Mouse (Mus musculus) left cerebral cortex, adult 2 months (tissue): ENCODE data around the gene Por. TPM values are rescaled to one million over a fixed set of nuclear protein-coding genes. Genes with fewer than 3 reads are reported as not detected.
A peak's percentile ranks its signal among the peaks of the same experiment; 100 is the strongest.

Source experiments
- DNase-seq, 2 experiments: peaks; one replicate each; pipeline ENCODE4 v3.0.0; 2021 to 2022; ENCODE audit warnings: low spot score in 2 of 2, mixed read lengths in 1 of 2; ENCODE audit errors: extremely low spot score in 1 of 2
- H3K27ac ChIP-seq: fragments of 200-600 bp; 2 replicates; pipeline ENCODE4 v1.8.1; 2022
- H3K4me3 ChIP-seq: fragments of 200-600 bp; 2 replicates; pipeline ENCODE4 v1.8.1; 2022
- CTCF ChIP-seq: fragments of 200-600 bp; IDR thresholded peaks from 2 replicates; pipeline ENCODE4 v1.8.1; 2022; ENCODE audit warnings: antibody characterized with exemption, mild to moderate bottlenecking, moderate library complexity
- intact Hi-C: fragments of 180-260 bp; cut with DNase I; formaldehyde crosslinking; loops from one replicate; pipeline ENCODE4 v1.15.1; 2025
- long read RNA-seq, 2 experiments: library from polyadenylated mRNA; stranded (forward); transcript quantifications; one replicate each; pipeline ENCODE4 v2.0.0; 2021; ENCODE audit warnings: borderline mapping rate in 2 of 2
- total RNA-seq, 2 experiments: library from RNA; stranded (reverse); gene quantifications; 2 replicates each; pipeline ENCODE4 v1.2.3; 2021

Gene Por
- 10 to 100 TPM; 86.0 to 93.6 TPM for total RNA-seq
- long read RNA-seq, experiment 1, transcript Por-201 (16 exons, 2,636 nt), result major isoform, 49 of 72 reads
- long read RNA-seq, experiment 1, partial matches to known transcripts, result 8 of 72 reads
- long read RNA-seq, experiment 1, other reads (novel, unspliced or antisense), result 15 of 72 reads
- long read RNA-seq, experiment 2, transcript Por-201 (16 exons, 2,636 nt), result major isoform, 44 of 61 reads
- long read RNA-seq, experiment 2, partial matches to known transcripts, result 5 of 61 reads
- long read RNA-seq, experiment 2, other reads (novel, unspliced or antisense), result 12 of 61 reads

DNA sequence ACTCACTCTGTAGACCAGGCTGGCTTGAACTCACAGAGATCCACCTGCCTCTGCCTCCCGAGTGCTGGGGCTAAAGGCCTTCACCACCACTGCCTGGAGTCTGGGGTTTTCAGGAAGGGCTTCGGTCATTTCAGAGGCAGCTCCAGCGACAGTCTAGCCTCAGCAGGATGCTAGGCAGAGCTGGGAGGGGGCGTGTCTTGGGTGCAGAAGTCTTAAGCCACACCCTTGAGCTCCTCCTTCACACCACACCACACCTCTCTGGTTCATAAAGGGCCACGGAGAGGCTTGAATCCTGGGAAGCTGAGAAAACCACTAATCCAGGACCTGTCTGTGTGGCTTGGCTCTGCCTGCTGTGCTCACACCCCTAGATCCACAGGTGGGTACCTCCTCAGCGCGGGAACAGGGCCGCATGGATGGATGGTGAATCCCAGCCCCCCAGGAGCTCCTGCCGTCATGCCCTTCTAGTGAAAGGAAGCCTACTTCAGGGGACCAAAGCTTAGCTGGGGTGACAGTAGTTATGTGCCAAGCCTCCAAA is at the start of gene Por:
TSS of gene Por (plus strand) at position 293 of the 535 bp plus-strand sequence.
- Histone ChIP-seq H3K4me3 (no peak within 1 kb of the TSS), H3K27ac (no peak within 1 kb of the TSS)
- no peak for DNase-seq
- TF ChIP-seq CTCF, result no peak
- intact Hi-C loops, result no loop called here

GRCm38 (mm10) chr5:135620526-135620925 is 49.3 kb upstream of the Por start:
- Histone ChIP-seq H3K4me3 (no peak overlapping the region), H3K27ac (no peak overlapping the region)
- TF ChIP-seq CTCF, result no peak
- DNase-seq, result no peak
- intact Hi-C loops, result no loop called here

GRCm38 (mm10) chr5:135621725-135622124 is 48.1 kb upstream of the Por start:
- no peak for TF ChIP-seq CTCF
- intact Hi-C loops, result no loop called here
- no peak overlapping the region for H3K27ac ChIP-seq
- no peak for DNase-seq
- H3K4me3 ChIP-seq, result no peak overlapping the region

- intact Hi-C loops, result no loop called here
- H3K27ac ChIP-seq, result no peak overlapping the region
- TF ChIP-seq CTCF, result no peak
Observed at GRCm38 (mm10) chr5:135623006-135623563, 46.7 kb upstream of the Por start.

DNA sequence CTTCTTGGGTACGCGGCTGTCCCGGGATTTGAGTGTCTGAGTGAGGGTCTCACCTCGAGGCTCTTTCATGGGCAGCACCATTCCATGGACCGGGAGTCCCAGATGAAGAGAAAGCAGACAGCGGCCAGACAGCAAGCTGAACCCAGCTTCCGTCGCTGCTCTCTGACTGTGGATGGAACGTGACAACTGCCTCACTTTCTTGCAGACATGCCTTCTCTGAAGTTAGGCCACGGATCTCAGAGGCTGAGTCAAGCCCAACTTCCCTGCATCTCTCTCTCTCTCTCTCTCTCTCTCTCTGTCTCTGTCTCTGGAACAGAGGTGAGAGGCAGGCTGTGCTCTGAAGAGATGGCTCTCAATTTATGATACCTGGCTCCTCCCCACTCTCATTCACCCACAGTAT is 40.9 kb upstream of the Por start:
- intact Hi-C loops, result no loop called here
- DNase-seq, result no peak
- H3K27ac ChIP-seq, result no peak overlapping the region
- H3K4me3 ChIP-seq, result no peak overlapping the region
- no peak for TF ChIP-seq CTCF

More at GRCm38 (mm10) chr5:135623006-135623563, 46.7 kb upstream of the Por start:
- DNase-seq, result no peak
- no peak overlapping the region for H3K4me3 ChIP-seq

DNA sequence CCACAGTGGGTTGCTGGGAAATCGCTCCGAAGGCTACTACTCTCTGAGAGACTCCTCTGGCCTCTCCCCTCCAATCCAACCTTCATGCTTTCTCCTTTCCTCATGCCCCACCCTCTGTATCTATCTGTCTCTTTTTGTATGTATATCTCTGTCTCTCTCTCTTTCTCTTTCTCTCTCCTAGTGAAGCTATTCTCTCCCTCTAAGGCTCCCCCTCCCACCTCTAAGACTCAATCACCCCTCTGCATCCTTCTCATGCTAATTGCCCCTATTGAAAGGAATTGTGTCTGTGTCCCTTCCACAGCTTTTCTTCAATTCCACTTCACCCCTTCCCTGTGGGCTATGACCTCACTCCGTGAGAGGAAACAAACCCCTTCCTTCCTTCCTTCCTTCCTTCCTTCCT is 40.4 kb upstream of the Por start:
- TF ChIP-seq CTCF, result no peak
- DNase-seq, result no peak
- intact Hi-C loops, result no loop called here
- H3K4me3 ChIP-seq, result no peak overlapping the region
- H3K27ac ChIP-seq, result no peak overlapping the region

GRCm38 (mm10) chr5:135630598-135630997 is 39.2 kb upstream of the Por start:
- H3K27ac ChIP-seq, result no peak overlapping the region
- DNase-seq, result peak; percentile 42 to 50
- no peak overlapping the region for H3K4me3 ChIP-seq
- peak; percentile 83 for TF ChIP-seq CTCF
- intact Hi-C loops, result loop anchor here (2.0 to 10.0 kb wide), 4 partner anchors 72 to 224 kb away; partner anchors contain the start of gene Hip1

- peak within 1 kb of the TSS; percentile 82 for H3K27ac ChIP-seq
- TF ChIP-seq CTCF, result peak; percentile 54
- peak; percentile 95 to 96 for DNase-seq
- peak within 1 kb of the TSS; percentile 95 for H3K4me3 ChIP-seq
- intact Hi-C loops, result loop anchor here (2.0 to 10.0 kb wide), 5 partner anchors 43 to 223 kb away; partner anchors contain the start of gene Hip1
Observed at GRCm38 (mm10) chr5:135632117-135632796, 37.6 kb upstream of the Por start, which contains the start of gene Rhbdd2. Rhbdd2 (plus strand) TSS chr5:135632618.

DNA sequence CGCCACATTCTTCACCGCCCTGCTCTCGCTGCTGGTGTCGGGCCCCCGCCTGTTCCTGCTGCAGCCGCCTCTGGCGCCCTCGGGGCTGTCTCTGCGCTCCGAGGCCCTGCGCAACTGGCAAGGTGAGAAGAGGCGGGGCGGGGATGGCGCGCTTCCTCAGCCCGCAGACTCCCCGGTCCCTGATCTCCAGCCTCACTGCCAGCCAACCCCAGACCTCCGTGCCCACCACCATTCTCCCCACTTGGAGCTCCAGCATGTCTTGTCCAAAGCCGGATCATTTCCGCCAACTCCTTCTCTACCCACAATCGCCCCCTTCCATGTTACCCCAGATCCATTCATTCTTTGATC is 37.1 kb upstream of the Por start:
- no peak for TF ChIP-seq CTCF
- DNase-seq, result no peak
- Histone ChIP-seq H3K4me3 (peak overlapping the region; percentile 95), H3K27ac (peak overlapping the region; percentile 82)
- intact Hi-C loops, result loop anchor here (2.0 to 10.0 kb wide), 5 partner anchors 42 to 222 kb away; partner anchors contain the start of gene Hip1

DNA sequence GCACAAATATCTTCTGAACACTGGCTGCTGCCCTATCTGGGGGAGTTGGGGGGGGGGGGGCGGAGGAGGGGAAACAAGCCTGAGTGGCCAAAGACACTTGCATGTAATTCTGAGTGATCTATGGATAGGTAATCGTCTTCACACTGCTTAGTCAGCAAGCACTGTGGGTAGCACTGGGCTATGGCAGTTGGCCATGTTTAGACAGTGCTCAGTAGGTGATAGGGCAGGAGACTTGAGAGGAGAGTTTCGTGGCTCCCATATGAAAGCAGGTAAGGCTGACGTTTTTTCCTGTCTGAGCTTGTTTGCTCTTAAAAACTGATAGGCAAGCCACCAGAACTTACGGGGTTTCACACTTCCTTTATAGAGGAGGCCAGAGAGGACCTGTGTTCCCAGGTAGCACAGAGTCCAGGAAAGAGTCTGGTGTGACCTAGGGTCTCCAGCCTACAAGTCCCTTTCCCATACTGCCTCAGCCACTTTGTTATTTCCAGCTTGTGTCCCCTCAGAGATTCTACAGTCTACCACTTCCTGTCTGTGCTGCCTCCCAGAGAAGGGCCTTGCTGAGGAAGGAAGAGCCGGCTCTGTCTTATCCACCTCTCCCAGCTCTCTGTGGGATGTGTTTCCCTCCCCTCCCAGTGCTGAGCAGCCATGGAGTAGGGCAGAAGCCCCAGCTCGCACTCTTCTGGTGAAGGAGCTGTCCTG is 29.9 kb upstream of the Por start:
- no peak overlapping the region for H3K27ac ChIP-seq
- intact Hi-C loops, result loop anchor here (10.0 kb wide), 1 partner anchor 215 kb away; no protein-coding TSS in a partner anchor
- no peak for TF ChIP-seq CTCF
- no peak for DNase-seq
- H3K4me3 ChIP-seq, result no peak overlapping the region

DNA sequence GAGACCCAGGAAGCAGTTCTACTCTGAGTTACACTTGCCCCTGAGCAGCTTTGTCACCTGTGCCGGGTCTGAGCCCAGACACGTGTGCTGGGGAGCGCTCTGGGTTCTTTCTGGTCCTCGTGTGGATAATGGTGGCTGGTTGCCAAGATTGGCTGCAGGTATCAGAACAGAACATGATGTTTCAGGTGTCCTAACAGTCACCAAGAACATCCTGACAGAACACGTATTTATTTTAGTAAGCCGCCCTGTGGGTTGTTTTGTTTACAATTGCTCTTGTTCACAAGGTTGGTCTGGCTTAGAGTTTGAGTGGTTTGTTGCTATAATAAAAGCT is 29.4 kb upstream of the Por start:
- DNase-seq, result no peak
- no peak overlapping the region for H3K27ac ChIP-seq

More for the DNA sequence above, 29.4 kb upstream of the Por start:
- no peak overlapping the region for H3K4me3 ChIP-seq
- intact Hi-C loops, result no loop called here
- TF ChIP-seq CTCF, result no peak
